Mouse (Mus musculus) hindbrain, postnatal 0 days (tissue): ENCODE data around the gene Abcg5. TPM values are rescaled to one million over a fixed set of nuclear protein-coding genes. Genes with fewer than 3 reads are reported as not detected.

ENCODE experiments used
- ATAC-seq: fragments of 200-750 bp; cut with Nextera tagmentation; 2 replicates; pipeline ENCODE4 v1.8.0; 2017; ENCODE audit warnings: mild to moderate bottlenecking, moderate TSS enrichment, moderate library complexity
- DNase-seq: peaks from one replicate; pipeline ENCODE4 v3.0.0-alpha.2; 2015; ENCODE audit warnings: low spot score
- H3K27ac ChIP-seq: fragments of 300-500 bp; sonication (generic); 2 replicates; pipeline ENCODE4 v1.5.1; 2014; ENCODE audit warnings: mild to moderate bottlenecking
- H3K27me3 ChIP-seq: fragments of 300-500 bp; sonication (generic); 2 replicates; pipeline ENCODE4 v1.6.1; 2014; ENCODE audit warnings: low read length, mixed read lengths; ENCODE audit not compliant: insufficient read depth
- H3K36me3 ChIP-seq: fragments of 300-500 bp; sonication (generic); 2 replicates; pipeline ENCODE4 v1.6.1; 2014; ENCODE audit warnings: low read length, mixed read lengths; ENCODE audit not compliant: insufficient read depth
- H3K4me1 ChIP-seq: fragments of 300-500 bp; sonication (generic); 2 replicates; pipeline ENCODE4 v1.6.1; 2014; ENCODE audit warnings: antibody characterized with exemption, low read length, mixed read lengths; ENCODE audit not compliant: insufficient read depth
- H3K4me2 ChIP-seq: fragments of 300-500 bp; sonication (generic); 2 replicates; pipeline ENCODE4 v1.6.1; 2014; ENCODE audit warnings: low read depth, mild to moderate bottlenecking, low read length, moderate library complexity, mixed read lengths
- H3K4me3 ChIP-seq: fragments of 300-500 bp; sonication (generic); 2 replicates; pipeline ENCODE4 v1.5.1; 2014; ENCODE audit warnings: low read length
- H3K9ac ChIP-seq: fragments of 300-500 bp; sonication (generic); replicated peaks from 2 replicates; pipeline ENCODE4 v1.6.1; 2014; ENCODE audit warnings: mild to moderate bottlenecking, low read length, moderate library complexity, mixed read lengths
- H3K9me3 ChIP-seq: fragments of 300-500 bp; sonication (generic); 2 replicates; pipeline ENCODE4 v1.6.1; 2016; ENCODE audit warnings: low read length, mixed read lengths
- CTCF ChIP-seq: IDR thresholded peaks from 2 replicates; pipeline ENCODE4 v1.5.1; 2016; ENCODE audit warnings: antibody characterized with exemption, control low read depth, low read depth
- WGBS: fragments of 180-500 bp; shearing (Covaris S2); extraction: QIAGEN DNeasy Blood & Tissue Kit; methylation state at CpG from one replicate; pipeline ENCODE4 v1.1.7; 2014; 5-methylcytosine and 5-hydroxymethylcytosine counted together
- polyA plus RNA-seq: library from polyadenylated mRNA; unstranded; fragments of >200 nt; fragmentation: Nextera tagmentation; extraction: Ambion mirVana; gene quantifications from 2 replicates; pipeline ENCODE4 v1.2.1, GENCODE M21; 2015
- total RNA-seq: library from RNA; depleted of rRNA; stranded (reverse); fragments of >200 nt; gene quantifications from 2 replicates; pipeline ENCODE4 v1.2.3, GENCODE M21; 2014; rRNA removed

Abcg5 gene
- total and polyA plus RNA-seq, 2 experiments from 2014 or later: 1.4 to 2.4 TPM

GRCm38 (mm10) chr17:84608606-84609005 lies 74.2 kb downstream of the Abcg5 start:
- no peaks in the 10 kb centered on the region for H3K27me3 ChIP-seq
- H3K4me3 ChIP-seq: no peak overlapping the region
- no peak overlapping the region for H3K4me2 ChIP-seq
- no peaks in the 10 kb centered on the region for H3K4me1 ChIP-seq
- DNase-seq (no peak), ATAC-seq (no peak)
- no peaks in the 10 kb centered on the region for H3K9me3 ChIP-seq
- 86% methylated on average over 4 of the region's 4 CpGs for WGBS
- no peak for TF ChIP-seq CTCF
- H3K9ac ChIP-seq: no peak overlapping the region
- H3K27ac ChIP-seq: no peak overlapping the region
- H3K36me3 ChIP-seq: no peaks in the 10 kb centered on the region

Other genes starting within 250 kb of the Abcg5 start
- gene Thada, start 216.8 kb downstream of the Abcg5 start, total RNA-seq: 11.4 and 15.7 TPM in 2 replicates
- 3.2 and 3.3 TPM in 2 replicates for gene Thada, start 216.8 kb downstream of the Abcg5 start, polyA plus RNA-seq
- gene Plekhh2, start 171.1 kb downstream of the Abcg5 start, total RNA-seq: 2.6 and 3.7 TPM in 2 replicates
- gene Plekhh2, start 171.1 kb downstream of the Abcg5 start, polyA plus RNA-seq: 1.3 and 1.6 TPM in 2 replicates
- gene Dync2li1, start 56.5 kb downstream of the Abcg5 start, total RNA-seq: 9.8 and 9.9 TPM in 2 replicates
- gene Dync2li1, start 56.5 kb downstream of the Abcg5 start, polyA plus RNA-seq: 33.2 and 36.2 TPM in 2 replicates
- gene Abcg8, start 6.7 kb downstream of the Abcg5 start, total RNA-seq: 0.11 TPM in 1 of 2 replicates, not detected in the other
- gene Abcg8, start 6.7 kb downstream of the Abcg5 start, polyA plus RNA-seq: 0.05 TPM in 1 of 2 replicates, not detected in the other
- 46.1 and 47.3 TPM in 2 replicates for gene Lrpprc, start 107.8 kb upstream of the Abcg5 start, total RNA-seq
- 38.1 and 39.1 TPM in 2 replicates for gene Lrpprc, start 107.8 kb upstream of the Abcg5 start, polyA plus RNA-seq